In the genomic region with DNA sequence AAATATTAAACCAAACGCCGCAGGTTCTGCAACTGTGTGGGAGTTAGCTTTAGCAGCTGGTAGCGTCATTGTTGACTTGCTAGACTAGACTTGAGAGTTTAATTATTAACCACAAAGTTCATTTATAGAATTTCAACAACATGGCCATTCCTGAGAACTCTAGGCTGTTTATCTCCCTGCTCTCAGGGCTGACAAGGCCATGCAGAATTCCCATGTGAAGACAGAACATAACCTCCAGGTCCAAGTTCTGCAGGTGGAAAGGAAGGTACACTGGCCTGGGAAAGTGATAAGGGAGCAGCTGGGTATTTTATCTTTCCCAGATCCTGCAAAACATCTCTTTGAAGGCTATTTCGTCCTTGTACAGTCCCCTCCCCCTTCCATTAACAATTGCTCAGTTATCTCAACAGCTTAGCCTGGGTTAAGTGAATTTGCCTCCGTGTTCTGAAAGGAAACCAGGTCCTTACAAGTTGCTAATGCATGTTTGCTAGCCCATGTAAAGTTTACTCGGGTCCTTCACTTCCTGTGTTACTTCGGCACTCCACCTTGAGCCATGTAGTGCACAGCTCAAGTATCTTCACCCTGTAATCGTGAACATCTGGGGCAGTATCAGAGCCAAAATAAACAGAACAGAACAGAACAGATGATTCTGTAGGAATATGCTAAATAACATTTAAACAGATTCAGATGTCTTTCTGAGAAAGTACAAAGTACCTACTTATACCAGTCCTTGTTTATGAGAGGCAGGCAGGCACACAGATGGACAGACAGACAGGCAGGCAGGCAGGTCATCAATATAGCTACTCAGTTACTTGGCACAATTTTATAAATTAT, we compare ENCODE assay signal across 8 mouse cellular contexts.
DNase-seq lines count a peak whose midpoint lies in the region; ATAC-seq lines count a peak whose summit lies in the region.

No protein-coding gene starts in this region.

- H3K27me3 ChIP-seq in intestine, embryonic 16.5 days (replicated peaks; ENCODE audit: control insufficient read depth, insufficient read depth, low read length) = no peaks in the 10 kb centered on the region
- no peaks in the 10 kb centered on the region for H3K27me3 ChIP-seq in limb, embryonic 13.5 days

- peaks cover 3% of the 10 kb centered on the region for H3K4me1 ChIP-seq in intestine, embryonic 16.5 days (ENCODE audit: control insufficient read depth, insufficient read depth, low read length)
- H3K4me1 ChIP-seq in limb, embryonic 13.5 days = peaks cover 12% of the 10 kb centered on the region

- peak; percentile 88 for DNase-seq in heart, adult 11 months
- no peak for DNase-seq in heart, postnatal 4 days
- peak; percentile 49 for DNase-seq in adipocyte (ENCODE audit: low spot score)
- no peak for DNase-seq in retina, postnatal 1 day
- DNase-seq in B cell, adult 2 months = no peak

- peak; percentile 99 for ATAC-seq in intestine, embryonic 16.5 days
- ATAC-seq in limb, embryonic 13.5 days (ENCODE audit: low FRiP score, low read depth) = peak; percentile 80
- ATAC-seq in megakaryocyte, adult 5-6 weeks (ENCODE audit: poor library complexity, severe bottlenecking) = no peak

- H3K4me2 ChIP-seq in intestine, embryonic 16.5 days (ENCODE audit: low read depth, low read length) = peak overlapping the region; percentile 19; the same call in 1 of the 2 replicates
- no peak overlapping the region for H3K4me2 ChIP-seq in limb, embryonic 13.5 days (replicated peaks)

- no peak overlapping the region for H3K4me3 ChIP-seq in intestine, embryonic 16.5 days (ENCODE audit: low read length)
- no peak overlapping the region for H3K4me3 ChIP-seq in limb, embryonic 13.5 days

- no peaks in the 10 kb centered on the region for H3K36me3 ChIP-seq in intestine, embryonic 16.5 days (ENCODE audit: control insufficient read depth, insufficient read depth, low read length)
- no peaks in the 10 kb centered on the region for H3K36me3 ChIP-seq in limb, embryonic 13.5 days

- H3K9me3 ChIP-seq in intestine, embryonic 16.5 days (ENCODE audit: control insufficient read depth, low read length) = no peaks in the 10 kb centered on the region
- H3K9me3 ChIP-seq in limb, embryonic 13.5 days = no peaks in the 10 kb centered on the region

- H3K27ac ChIP-seq in intestine, embryonic 16.5 days (ENCODE audit: low read length) = peak overlapping the region; percentile 68
- H3K27ac ChIP-seq in limb, embryonic 13.5 days = peak overlapping the region; percentile 33; the same call in 1 of the 2 replicates

- WGBS in intestine, embryonic 16.5 days = 26% methylated on average over 8 of the region's 8 CpGs
- WGBS in limb, embryonic 13.5 days = 37% methylated on average over 8 of the region's 8 CpGs

- no peak overlapping the region for H3K9ac ChIP-seq in intestine, embryonic 16.5 days (ENCODE audit: low read depth, low read length)
- no peak overlapping the region for H3K9ac ChIP-seq in limb, embryonic 13.5 days

Comparison
In these comparisons a context has a peak if more than half of its experiments do, and no peak if none do; other contexts are left out.
1. DNase-seq: peak in heart, adult 11 months (single experiment) and adipocyte (single experiment); none in heart, postnatal 4 days (single experiment), retina, postnatal 1 day (single experiment) and B cell, adult 2 months (0 of 2).